Mouse (Mus musculus): Measurements from ENCODE around the gene Col26a1.

Gene Col26a1

GRCm38 (mm10) chr5:136881380-136882009 lies 1.5 kb downstream of the Col26a1 start:
- peak; percentile 92 for DNase-seq (ENCODE audit: low read depth, low spot score)

- no peak for DNase-seq (ENCODE audit: low read depth, low spot score)
These were observed 2.9 kb downstream of the Col26a1 start for GRCm38 (mm10) chr5:136880101-136880500.

DNA sequence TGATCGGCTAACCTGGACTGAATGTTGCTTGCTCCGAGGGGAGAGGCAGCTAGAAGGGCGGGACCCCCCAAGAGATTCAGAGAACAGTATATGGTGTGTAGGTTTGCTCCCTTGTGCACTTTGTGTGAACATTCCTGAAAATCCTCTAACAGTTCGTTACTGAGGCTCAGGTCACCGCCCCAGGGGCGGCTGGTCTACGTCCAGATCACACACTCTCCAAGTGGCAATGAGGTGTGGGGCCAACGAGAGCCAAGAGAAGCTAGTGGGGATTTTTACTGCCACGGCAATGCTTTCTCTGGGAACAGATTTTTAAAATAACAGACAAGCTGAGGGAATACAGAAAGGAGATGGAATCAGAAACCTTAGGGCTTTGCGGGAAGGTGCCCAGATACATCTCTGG lies 8.7 kb downstream of the Col26a1 start:
- DNase-seq (ENCODE audit: low read depth, low spot score) = no peak

GRCm38 (mm10) chr5:136872417-136872816 lies 10.6 kb downstream of the Col26a1 start:
- no peak for DNase-seq (ENCODE audit: low read depth, low spot score)

DNA sequence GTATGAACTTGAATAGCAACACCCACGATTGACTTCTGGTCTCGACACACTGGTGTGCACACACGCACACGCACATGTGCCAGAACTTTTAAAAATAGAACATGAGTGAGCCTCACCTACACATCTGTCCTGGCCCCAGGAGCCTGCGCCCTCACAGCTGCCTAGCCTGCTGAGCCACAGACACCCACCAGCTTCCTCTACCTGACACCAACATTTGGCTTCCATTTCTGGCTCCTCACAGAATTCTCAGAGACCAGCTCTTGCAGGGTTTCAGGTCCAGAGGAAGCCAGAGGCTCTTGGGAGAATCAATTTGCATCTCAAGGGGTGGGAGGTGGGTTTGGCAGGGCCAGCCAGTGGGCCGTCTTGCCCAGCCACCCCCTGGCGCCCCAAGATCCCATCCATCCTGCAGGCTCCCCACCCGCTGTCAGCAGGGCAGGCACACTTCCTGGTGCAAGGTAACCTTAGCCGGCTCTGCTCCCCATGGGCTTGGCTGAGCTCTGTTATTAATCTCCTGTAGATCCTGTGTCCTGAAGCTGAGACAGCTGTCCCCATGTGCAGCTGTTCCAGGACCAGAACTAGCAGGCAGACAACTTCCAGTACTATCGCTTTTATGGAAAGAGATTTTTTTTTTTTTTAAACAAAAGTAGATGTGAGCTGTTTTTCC lies 13.4 kb downstream of the Col26a1 start:
- no peak for DNase-seq (ENCODE audit: low read depth, low spot score)

- DNase-seq (ENCODE audit: low read depth, low spot score) = no peak
These were observed 15.3 kb downstream of the Col26a1 start for GRCm38 (mm10) chr5:136867706-136868105.

DNA sequence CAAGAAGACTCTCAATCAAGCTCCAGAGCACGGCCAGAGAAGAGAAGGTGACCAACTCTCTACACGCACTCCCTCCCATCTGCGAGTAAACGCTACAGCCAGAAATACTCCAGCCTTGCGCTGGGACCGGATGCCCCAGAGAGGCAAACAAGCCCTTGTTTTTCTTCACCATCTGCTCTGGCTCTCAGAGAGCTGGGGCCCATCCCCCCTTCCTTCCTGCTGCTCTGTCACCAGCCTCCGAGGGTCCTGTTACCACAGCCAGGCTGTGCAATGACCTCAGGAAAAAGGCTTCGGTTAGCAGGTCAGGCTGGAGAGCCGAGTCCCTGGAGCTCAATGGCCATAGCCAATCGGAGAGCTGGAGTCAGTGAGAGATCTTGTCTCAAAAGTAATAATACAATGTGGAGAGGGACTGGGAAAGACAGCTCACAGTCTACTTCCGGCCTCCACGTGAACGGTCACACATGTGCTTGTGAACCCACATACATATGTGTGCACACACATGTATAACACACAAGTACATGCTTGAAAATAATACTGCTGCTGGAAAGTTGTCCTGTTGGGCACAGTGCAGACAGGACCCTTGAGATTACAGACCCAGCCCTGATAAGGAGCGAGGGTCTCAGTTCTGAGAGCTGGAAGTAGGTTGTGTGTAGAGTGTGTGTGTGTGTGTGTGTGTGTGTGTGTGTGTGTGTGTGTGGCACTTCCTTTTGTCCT lies 18.9 kb downstream of the Col26a1 start:
- peak; percentile 91 for DNase-seq (ENCODE audit: low read depth, low spot score)

GRCm38 (mm10) chr5:136863276-136863675 lies 19.7 kb downstream of the Col26a1 start:
- no peak for DNase-seq (ENCODE audit: low read depth, low spot score)

GRCm38 (mm10) chr5:136862806-136863205 lies 20.2 kb downstream of the Col26a1 start:
- DNase-seq (ENCODE audit: low read depth, low spot score) = no peak

GRCm38 (mm10) chr5:136861191-136861940 lies 21.6 kb downstream of the Col26a1 start:
- DNase-seq (ENCODE audit: low read depth, low spot score) = peak; percentile 79

DNA sequence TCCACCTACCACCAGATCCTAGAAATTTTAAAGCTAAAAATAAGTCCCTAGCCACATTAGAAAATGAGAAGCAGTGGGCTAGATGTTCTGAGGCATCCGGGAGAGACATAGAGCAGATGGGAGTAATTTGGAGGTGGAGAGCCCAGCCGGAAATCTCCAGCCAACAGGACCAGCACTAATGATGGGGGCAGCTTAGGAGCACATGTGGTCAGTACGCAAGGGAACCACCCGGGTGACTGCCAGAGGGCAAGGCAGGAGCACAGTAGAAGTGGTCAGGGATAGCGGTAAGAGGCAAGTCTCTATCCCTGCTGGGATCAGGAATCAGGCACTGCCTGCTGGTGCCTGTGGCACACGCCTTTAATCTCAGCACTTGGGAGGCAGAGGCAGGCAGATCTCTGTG lies 32.3 kb downstream of the Col26a1 start:
- DNase-seq (ENCODE audit: low read depth, low spot score) = no peak

DNA sequence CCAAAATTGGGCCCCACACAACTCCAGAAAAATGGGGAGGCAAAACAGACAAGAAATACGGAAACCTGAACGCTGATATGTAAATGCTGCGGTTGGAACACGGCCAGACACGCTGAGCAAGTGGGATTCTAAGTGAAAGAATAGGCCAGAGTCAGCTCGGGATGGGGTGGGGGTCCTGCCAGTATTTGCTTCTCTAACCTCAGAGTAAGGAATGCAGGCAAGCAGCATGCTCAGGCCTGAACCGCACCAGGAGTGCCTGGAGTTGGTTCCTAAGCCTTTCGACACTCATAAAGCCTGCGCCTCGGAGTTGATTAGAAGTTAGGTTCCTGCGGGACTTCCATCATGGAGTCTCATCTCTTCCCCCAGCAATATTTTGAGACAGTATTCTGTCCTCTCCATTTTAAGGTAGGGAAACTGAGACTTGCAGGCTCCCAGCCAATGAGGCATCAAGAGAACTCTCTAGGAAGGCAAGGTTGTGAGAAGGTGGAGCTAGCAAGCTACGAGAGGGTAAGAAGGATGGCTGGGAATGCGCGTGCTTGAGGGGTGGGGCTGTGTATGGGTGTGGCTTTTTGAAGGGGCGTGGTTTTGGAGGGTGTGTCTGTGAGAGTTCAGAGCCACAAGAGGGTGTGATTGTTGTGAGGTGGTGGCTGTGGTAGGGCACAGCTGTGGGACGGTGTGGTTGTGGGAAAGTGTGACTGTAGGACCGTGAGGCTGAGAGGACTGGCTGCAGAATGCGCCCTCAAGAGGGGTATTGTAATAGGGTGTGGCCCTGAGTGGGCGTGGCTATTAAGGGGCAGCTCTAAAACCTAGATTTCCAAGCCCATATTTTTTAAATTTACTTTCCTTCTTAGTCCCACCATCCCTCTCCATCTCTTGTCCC lies 36.4 kb downstream of the Col26a1 start:
- no peak for DNase-seq (ENCODE audit: low read depth, low spot score)

DNA sequence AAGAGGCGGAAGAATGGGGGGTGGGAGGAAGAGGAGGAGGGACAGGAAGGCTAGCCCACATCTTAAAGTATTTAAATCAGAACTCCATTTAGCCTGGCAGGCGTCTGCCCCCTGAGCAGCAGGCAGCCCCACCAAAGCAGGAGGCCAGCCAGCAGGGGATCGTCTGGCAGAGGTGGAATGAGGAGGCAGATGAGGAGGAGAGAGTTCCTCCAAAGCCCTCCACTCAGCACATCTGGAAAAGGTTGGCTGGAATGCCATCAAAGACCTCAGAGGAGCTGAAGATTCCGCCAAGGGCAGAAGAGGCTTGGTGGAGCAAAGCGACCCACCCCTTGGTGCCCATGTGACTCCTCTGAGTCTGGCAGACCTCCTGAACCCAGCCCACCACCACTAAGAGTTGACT lies 39.1 kb downstream of the Col26a1 start:
- DNase-seq (ENCODE audit: low read depth, low spot score) = peak; percentile 28

GRCm38 (mm10) chr5:136840036-136840435 lies 43.0 kb downstream of the Col26a1 start:
- peak; percentile 67 for DNase-seq (ENCODE audit: low read depth, low spot score)

- no peak for DNase-seq (ENCODE audit: low read depth, low spot score)
These were observed 50.0 kb downstream of the Col26a1 start for GRCm38 (mm10) chr5:136833053-136833452.

DNA sequence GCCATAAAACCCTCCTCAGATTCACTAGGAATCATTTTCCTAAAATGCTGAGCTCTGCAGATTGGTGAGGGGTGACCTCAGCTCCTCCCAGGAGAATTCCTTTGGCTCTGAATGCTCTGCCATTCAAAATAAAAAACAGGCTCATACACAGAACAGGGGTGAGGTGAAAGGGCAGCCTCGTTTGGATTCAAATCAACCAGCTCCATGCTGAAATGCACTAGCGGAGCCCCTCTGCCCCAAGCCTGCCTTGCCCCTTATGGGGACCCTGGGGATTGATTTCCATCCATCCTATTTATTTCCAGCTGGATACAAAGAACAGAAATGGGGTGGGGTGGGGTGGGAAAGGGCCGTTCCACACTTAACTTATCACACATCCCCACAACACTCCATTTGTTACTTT lies 52.9 kb downstream of the Col26a1 start:
- no peak for DNase-seq (ENCODE audit: low read depth, low spot score)

DNA sequence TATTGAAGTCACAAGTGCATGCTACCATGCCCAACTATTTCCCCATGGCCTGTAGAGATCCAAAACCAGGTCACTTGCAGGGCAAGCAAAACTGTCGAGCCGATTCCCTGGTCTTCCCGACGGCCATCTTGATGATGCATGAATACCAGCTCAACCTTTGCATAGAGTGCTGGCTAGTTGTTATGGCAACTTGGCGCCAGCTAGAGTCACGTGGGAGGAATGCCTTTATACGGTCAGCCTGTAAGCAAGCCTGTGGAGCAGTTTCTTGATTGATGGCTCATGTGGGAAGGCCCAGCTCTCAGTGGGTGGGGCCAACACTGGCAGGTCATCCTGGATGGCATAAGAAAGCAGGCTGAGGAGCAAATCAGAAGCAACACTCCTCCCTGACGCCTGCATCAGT lies 61.0 kb downstream of the Col26a1 start:
- DNase-seq (ENCODE audit: low read depth, low spot score) = no peak

DNA sequence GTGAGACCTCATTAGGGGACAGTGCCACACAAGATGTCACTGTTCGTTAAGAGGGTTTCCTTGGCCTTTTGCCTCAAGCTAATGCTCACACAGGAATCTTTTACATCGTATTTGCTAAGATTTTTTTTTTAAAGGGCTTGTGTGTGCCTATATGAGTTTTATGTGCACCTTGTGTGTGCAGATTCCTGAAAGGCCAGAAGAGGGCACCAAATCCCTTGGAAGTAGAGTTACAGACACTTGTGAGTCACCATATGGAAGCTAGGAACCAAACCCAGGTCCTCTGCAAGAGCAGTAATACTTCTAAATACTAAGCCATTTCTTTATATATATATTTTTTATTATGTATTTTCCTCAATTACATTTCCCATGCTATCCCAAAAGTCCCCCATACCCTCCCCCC lies 62.1 kb downstream of the Col26a1 start:
- DNase-seq (ENCODE audit: low read depth, low spot score) = no peak

- DNase-seq (ENCODE audit: low read depth, low spot score) = no peak
These were observed 63.3 kb downstream of the Col26a1 start for GRCm38 (mm10) chr5:136819686-136820085.

DNA sequence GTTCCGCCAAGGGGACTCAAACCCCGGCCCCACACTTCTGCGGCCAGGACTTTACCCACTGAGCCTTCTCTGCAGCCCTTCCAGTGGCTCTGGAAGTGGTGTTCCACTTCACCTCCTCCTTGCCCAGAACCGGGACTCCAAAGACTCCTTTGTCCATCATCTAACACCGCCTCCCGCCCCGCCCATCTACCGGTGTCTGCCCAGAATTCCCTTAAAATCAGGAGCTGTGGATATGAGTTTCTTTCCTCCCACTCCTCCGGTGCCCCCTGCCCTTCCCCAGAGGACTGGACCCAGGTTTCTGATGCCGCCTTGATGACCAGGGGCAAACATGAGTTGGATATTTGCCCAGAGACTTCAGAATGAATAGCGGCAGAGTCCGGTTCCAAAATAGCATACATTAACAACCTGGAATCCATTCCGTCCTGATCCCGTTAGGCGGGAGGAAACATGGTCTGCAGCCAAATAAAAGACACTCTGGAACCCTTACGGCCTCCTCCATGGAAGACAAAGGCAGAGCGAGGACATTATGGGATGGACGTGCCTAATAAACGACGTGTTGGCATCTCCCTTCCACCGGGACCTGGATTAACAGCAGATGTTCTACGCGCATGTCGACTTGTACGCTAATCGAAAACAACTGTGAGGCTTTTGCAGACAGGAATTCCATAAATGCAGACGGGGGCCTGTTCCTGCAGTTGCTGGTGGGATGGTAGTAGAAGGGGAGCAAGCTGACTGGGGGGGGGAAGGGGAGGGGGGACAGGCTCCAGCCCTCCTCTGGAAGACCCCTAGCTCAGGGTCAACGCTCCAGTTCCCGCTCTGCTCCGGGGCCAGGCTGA lies 72.3 kb downstream of the Col26a1 start:
- peak; percentile 85 for DNase-seq (ENCODE audit: low read depth, low spot score)
